Mouse (Mus musculus) hindlimb bud, embryonic 11.5 days (tissue): ENCODE data around the gene Nupr1l.
"Not testable (repeated sequence)": the region's sequence is repeated elsewhere in the genome, so short reads cannot be mapped to it uniquely, and the experiment has no call there.

Source experiments
- DNase-seq: peaks from one replicate; pipeline ENCODE4 v3.0.0-alpha.2; 2012; ENCODE audit warnings: low read depth, low spot score; ENCODE audit errors: extremely low spot score

Nupr1l gene

DNA sequence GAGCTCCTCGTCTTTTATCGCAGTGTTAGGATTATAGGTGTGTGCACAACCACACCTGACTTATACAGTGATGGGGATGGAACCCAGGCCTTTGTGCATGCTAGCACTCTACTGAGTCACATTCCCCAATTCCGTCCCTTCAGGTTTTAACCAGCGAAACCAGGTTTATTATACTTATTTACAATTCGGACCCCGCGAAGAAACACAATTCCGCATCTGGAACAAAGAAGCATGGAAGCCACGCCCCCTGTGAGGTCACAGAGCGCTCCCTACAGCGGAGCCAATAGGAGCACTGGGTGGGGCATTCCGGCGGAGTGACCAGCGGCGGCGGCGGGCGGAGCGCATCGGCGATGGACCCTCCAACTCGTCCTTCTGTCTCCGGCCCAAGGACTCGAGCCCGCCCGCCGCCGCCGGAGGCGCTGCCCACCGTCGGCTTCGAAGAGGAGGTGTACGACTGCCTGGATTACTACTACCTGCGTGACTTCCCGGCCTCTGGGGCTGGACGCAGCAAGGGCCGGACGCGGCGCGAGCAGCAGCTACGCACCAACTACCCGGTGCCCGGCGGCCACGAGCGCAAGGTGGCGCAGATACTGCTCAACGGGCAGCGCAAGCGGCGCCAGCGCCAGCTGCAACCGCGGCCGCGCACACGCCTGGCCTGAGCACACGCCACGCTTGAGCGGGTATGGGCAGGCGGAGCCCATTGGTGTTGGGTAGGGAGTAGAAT lies at the start of gene Nupr1l:
Nupr1l (plus strand) TSS at position 299 of the 724 bp plus-strand sequence.
- peak; percentile 89 for DNase-seq

DNA sequence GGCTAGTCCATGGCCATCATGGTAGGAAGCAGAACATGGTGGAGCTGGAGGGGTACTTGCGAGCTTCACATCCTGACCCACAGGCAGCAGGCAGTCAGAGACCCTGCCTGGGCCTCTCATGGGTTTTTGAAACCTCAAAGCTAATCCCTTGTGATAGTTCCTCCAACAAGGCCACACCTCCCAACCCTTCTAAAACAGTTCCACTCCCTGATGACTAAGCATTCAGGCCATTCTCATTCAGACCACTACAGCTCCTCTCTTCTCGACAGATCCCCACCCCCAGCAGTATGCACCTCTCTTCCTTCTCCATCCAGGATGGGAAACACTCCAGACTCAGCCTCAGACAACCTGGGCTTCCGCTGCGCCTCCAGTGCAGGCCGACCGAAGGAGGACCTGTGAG lies 46.0 kb upstream of the Nupr1l start:
- DNase-seq, result no peak

DNA sequence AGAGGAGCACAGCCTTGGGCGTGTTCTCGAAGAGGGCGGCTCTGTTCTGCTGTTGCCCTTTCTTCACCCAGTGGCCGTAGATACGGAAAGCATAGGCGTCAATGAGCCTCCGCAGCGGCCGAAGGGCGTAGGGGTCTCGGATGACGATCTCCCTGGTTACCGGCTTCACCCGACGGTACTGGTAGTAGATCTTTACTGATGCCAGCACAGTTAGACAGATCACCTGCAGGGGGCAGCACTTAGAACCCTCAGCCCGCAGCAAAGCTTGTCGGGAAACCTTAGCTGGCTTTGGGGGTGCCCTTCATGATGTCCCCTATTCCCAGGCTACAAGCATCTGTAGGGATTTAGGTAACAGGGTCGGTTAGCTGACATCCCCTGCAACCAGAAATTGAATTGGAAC lies 43.9 kb upstream of the Nupr1l start:
- no peak for DNase-seq

DNA sequence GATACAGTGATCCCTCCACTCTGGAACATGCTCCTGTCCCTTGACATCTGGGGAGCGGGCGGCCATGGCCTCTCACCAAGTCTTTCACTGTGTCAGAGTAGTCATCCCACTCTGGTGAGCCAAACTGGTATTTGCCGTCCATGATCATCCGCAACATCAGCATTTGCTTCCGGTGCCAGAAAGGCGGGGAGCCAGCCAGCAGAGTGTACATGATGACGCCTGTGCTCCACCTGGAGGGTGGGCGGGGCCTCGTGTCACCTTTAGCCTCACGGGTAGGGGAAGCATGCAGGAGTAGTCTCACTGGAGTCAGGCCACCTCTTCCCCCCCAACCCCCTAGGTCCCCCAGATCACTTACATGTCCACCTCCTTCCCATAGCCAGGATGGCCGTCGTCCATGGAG lies 42.5 kb upstream of the Nupr1l start:
- DNase-seq, result no peak

DNA sequence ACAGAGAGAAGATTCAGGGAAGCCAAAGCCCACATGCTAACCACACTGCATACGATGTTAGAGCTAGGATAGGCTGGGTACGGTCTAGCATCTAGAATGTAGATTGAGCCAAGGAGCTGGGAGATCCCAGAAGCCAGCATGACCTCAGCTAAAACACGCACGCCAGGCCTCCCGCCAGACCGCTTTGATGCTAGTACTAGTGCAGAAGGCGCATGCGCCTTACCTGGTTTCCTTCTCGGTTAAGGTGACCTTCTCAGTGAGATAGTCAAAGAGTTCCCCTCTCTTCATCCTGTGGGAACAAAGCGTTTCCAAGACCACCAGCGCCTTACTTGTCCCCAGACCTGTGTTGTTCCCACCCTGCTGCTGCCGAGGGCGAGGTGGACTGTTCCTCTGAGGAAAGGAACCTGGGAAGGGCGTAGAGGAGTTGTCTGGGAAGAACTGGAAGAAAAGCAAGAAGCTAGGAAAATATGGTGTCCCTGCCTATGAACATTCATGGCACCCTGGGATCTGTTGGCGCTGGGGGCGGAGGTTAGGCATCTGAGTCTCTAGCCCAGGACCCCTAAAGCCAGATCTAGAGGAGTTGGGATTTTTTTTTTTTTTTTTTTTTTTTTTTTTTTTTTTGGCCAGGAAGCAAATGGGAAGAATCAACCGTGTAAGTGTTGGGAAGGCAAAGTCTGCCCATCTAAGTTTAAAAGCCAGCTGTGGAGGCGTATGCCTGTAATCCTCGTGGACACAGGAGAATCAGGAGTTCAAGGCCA lies 38.9 kb upstream of the Nupr1l start:
- no peak for DNase-seq

DNA sequence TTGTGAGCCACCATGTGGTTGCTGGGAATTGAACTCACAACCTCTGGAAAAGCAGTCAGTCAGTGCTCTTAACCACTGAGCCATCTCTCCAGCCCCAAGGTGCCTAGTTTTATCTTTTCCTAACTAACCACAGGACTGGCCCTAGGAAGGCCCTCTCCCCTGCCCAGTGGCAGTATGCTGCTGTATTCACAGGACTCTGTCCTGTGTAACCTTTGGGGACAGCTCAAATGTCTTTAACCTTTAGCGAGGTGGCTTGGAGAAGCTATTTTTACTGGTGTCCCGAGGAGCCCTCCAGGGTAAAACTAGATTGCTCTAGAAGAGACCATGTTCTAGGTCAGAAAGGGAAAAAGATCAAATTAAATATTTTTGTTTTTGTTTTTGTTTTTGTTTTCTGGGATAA lies 37.1 kb upstream of the Nupr1l start:
- no peak for DNase-seq

DNA sequence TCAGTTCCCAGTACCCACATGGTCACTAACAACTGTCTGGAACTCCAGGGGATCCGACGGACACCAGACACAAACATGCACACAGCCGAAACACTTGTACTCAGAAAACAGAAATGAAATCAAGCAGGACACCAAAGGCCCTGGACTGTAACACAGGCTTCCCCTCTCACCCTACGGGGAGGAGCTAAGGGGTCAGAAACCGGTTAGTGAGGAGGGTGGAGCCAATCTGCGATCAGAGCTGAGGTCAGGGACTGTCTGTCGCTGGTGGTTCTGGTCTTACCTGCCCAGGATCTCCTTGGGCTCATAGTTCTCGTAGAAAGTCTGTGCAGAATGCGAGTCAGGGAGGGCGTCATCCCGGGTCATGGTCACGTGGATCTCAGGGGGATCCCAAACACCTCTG lies 34.4 kb upstream of the Nupr1l start:
- DNase-seq, result no peak

DNA sequence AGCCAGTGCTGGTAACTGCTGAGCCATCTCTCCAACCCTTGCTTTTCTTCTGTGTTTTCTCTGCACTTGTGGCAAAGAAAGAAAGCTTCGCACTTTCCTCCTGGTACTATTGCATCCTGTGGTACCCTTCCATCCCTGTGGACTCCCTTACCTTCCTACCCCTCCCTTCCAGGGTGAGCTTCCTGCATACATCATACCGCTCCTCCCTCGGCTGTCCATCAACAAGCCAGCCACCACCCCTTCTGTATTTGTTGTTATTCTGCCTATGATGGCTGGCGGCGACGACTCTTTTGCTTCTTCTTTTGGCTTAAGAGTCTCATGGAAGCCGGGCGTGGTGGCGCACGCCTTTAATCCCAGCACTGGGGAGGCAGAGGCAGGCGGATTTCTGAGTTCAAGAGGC lies 33.2 kb upstream of the Nupr1l start:
- no peak for DNase-seq

DNA sequence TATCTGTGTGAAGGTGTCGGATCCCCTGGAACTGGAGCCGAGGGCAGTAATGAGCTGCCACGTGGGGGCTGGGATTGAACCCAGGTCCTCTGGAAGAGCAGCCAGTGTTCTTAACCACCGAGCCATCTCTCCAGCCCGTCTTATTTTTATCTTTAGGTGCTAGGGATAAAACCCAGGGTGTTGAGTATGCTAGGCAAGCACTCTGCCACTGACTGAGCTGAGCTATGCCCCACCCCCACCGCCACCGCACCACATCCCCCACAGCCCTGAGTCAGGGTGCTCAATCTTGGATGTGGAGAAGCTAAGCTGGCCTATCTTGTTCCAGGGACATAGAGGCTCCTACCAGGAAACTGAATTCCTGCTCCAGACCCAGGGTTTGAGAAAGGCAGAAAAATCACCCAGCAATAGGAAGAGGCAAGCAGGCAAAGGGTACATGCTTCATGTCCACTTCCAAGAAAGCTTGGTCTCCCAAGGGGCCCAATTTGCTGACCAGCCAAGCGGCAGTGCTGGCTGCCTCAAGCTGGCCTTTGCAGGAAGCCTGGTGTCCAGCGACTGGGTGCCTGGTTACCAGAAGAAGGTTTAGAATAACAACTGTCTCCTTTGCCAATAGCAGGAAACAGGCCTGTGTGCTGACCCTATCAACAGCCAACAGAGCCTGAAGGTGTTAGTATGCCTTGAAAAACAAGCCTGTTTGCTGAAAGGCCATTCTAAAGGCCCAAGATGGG lies 30.4 kb upstream of the Nupr1l start:
- DNase-seq, result no peak

DNA sequence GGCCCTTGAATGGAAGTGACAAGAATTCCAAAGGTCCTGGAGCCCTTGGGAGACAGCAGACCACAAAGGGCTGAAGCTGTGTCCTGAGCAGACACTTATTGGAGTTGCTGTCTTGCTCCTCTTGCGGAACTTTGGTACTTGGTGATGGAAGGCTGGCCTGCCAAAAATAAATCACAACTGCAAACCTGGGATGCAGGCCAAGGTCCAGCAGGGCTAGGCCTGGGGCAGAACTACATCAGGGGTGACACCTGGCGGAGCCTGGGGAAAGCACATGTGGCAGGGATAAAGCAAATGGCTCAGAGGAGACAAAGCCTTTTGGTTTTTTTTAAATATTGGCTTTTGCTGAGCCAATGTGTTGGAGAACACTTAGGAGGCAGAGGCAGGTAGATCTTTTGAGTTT lies 29.4 kb upstream of the Nupr1l start:
- DNase-seq, result no peak

DNA sequence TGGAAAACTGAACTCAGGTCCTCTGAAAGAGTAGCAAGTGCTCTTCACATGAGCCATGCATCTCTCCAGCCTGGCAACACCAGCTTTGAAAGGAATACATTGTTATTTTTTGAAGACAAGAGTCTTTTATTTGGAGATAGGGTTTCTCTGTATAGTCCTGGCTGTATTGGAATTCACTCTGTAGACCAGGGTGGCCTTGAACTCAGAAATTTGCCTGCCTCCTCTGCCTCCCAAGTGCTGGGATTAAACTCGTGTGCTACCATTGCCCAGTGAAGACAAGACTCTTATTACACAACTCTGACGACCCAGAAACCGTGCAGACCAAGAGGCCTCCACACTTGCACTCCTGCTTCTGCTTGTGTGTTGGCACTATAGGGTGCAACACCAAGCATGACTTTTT lies 28.5 kb upstream of the Nupr1l start:
- DNase-seq, result no peak

DNA sequence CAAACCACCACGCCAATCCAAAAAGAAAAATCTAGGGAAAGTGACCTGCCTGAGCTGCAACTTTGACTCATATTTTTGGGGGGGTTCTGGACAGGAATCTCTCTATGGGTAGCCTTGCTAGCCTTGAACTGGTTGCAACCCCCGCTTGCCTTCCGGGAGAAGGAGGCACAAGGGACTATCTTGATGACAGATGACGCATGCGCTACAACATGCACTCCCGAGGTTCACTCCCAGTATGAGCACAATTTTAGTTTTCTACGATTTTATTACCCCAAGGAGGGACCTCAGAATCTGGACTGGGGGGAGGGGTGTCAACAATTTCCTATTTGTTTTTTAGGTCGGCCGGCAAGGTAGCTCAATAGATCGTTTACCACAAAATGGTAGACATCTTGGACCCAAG lies 22.1 kb upstream of the Nupr1l start:
- DNase-seq, result no peak

DNA sequence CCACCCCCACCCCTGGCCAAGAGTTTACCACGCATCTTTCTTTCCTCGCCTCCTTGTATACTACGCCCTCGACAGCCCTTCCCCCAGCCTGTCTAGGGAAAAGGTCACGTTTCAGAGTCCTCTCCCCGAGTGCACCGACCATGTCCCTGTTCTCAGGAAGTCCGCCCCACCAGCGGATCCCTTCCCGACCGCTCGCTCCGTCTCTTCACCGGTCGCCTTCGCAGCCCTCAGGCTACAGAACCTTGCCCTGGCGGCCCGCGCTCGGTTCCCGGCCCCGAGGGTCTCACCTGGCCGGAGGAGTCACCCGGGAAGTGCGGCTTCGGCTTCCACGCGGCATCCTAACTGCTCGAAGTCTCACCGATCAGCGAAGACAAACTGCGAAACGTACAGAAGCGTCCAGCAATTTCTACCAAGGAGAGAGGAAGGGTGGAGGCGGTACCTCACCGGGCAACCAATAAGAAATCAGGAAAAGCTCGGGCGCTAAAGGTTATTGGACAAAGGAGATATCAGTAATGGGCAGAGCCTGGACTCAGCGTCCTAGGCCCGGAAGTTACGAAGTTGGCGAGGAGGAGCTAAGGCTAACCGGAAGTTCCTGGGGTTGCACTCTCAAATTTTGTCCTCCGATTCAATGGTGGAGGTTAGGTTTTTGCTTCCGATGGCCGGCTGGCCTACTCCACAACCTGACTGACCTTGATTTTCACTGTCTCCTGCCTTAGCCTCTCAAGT lies 21.3 kb upstream of the Nupr1l start, which contains the start of gene Chchd2:
Chchd2 (minus strand) TSS at position 560 of the 726 bp plus-strand sequence.
- peak; percentile 99 for DNase-seq

DNA sequence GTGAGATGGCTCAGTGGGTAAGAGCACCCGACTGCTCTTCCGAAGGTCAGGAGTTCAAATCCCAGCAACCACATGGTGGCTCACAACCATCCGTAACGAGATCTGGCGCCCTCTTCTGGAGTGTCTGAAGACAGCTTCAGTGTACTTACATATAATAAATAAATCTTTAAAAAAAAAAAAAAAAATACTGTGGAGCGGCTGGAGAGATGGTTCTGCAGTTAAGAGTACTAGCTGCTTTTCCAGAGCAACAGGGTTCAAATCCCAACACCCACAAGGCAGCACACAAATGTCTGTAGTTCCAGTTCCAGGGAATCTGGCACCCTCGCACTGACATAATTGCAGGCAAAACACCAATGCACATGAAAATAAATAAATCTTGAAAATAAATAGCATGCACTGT lies 17.9 kb upstream of the Nupr1l start:
- not testable (repeated sequence) for DNase-seq

DNA sequence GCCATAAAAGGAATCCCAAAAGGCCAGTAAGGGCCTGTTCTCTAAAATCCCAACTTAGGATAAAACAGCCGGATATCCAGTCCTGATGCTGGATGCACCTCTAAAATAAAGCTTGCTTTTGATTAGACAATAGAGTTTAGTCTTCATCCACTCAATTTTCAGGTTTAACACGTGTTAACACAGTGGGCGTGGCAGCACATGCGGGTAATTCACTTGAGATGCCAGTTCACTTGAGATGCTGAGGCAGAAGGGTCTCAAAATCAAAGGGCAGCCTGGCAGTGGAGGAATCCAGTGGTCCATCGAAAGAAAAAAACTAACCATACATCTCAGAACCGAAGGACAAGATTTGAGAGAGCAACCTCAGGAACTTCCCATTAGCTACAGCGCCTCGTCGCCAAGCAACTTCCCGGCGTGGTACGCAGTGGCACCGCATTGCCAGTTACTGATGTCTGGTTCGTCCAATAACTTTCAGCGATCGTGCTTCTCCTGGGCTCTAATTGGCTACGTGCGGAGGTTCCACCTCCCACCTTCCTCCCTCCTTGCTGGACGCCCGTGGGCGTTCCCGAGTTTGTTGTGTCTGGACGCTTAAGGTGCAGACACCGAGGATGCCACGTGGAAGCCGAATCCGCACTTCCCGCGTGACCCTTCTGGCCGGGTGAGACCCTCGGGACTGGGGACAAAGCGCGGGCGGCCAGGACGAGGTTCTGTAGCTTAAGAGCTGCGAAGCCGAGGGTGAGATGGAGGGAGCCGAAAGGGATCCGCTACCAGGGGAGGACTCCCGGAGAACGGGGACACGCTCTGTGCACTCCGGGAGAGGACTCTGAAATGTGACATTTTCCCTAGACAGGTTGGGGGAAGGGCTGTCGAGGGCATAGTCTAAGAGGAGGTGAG lies 12.9 kb upstream of the Nupr1l start, which contains the start of gene Zbed5:
Zbed5 (plus strand) TSS at position 526 of the 891 bp plus-strand sequence.
- DNase-seq, result peak; percentile 96

DNA sequence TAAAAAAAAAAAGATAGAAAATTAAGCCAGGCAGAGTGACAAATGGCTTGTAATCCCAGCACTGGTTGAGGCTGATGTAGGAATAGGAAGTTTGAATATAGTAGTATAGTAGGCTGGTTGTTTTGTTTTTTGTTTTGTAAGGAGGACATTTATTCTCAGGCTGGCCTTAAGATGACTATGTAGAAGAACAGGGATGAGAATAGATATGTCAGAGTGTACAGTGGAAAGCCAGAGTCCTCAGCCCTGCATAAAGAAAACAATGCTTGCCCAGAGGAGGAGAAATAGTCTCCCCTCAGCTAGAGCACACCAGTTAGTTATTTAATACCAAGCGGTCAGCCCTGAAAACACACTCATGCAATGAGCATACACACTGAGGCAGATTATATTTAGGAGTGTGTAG lies 9.9 kb upstream of the Nupr1l start, which contains the start of gene Phkg1:
Phkg1 (minus strand) TSS at position 101 of the 400 bp plus-strand sequence.
- DNase-seq, result no peak

DNA sequence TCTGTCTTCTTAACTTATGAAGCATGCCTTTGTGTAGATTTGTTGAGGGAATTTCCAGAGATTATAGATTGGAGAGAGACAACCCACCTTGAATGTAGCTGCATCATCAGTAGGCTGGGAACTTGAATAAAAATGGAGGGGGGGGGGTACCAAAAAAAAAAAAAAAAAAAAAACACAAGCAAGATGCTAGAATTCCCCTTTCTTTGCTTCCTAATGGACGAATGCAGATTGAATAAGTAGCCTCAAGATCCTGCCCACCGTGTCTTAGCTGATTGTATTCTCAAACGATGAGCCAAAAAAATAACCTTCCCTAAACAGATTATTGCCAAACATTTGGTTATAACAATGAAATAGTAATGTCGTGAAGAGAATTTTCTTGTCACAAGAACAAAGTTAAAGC lies 565 bp upstream of the Nupr1l start:
- no peak for DNase-seq

DNA sequence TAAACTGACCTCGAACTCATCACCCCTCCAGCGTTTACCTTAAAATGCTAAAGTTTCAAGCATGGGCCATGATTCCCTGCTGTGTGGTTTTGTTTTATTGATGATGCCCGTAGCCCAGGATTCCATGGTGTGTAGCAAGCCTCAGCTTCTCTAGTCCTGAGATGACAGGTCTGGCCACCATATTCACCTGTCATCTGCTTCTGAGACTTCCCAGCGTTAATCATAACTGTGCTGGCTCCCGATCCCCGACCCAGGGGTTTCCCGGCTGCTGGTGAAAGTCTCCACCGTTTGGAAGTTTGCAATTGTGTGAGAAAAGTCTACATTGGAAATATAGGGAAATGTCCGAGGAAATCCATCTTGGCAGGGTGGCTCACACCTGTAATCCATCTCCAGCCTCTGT lies 807 bp downstream of the Nupr1l start:
- DNase-seq, result no peak

DNA sequence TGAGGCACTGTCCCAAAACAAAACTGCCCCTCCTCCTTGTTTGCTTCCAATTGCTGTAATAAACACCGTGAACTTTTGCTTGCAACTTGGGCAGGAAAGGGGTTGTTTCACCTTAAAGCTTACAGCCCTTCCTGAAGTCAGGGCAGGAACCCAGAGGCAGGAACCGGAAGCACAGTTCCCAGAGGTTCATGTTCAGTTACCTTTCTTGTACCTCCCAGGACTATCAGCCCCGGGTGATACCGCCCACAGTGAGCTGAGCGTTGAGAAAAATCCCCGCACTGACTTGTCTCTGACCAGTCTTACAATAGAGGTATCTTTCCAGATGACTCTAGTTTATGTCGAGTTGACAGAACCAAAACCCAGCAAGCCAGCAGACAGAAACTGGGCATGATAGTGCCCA lies 1.3 kb downstream of the Nupr1l start:
- DNase-seq, result no peak

DNA sequence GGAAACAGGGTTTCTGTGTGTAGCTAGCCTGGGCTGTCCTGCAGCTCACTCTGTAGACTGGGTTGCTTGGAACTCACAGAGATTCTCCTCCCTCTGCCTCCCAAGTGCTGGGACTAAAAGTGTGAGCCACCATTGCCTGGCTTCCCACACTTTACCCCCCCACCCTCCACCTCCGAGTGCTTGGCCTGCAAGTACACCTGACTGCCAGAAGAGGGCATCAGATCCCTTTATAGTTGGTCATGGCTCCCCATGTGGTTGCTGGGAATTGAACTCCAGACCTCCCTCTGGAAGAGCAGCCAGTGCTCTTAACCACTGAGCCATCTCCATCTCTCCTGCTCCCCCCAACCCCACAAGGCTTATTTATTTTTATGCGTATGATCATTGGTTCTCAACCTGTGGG lies 5.7 kb downstream of the Nupr1l start:
- DNase-seq, result no peak
